9 mouse cellular contexts compared by ENCODE assay signal in genomic region chr4:117182759-117183096, GRCm38 (mm10). TPM values are rescaled to one million over a fixed set of nuclear protein-coding genes. Genes with fewer than 3 reads are reported as not detected.
DNase-seq lines count a peak whose midpoint lies in the region; ATAC-seq and TF ChIP-seq lines count a peak whose summit lies in the region.
"Not testable (repeated sequence)": the region's sequence is repeated elsewhere in the genome, so short reads cannot be mapped to it uniquely, and the experiment has no call there.
"Had no signal": no experiment of that assay in that cellular context is flagged by ENCODE, and none has a peak within 500 bp of the region (broad histone marks: within the 10 kb centered on the region; RNA-seq: fewer than 3 reads in every experiment).

No protein-coding gene starts in this region.

- peaks cover 11% of the 10 kb centered on the region for H3K36me3 ChIP-seq in embryonic facial prominence, embryonic 14.5 days (ENCODE audit: control insufficient read depth, insufficient read depth, low read length)
- not testable (repeated sequence) for H3K36me3 ChIP-seq in hindbrain, embryonic 13.5 days; kidney, postnatal 0 days (ENCODE audit: insufficient read depth, low read length); midbrain, embryonic 14.5 days (ENCODE audit: control insufficient read depth, insufficient read depth, low read length)
- peaks cover 29% of the 10 kb centered on the region for H3K36me3 ChIP-seq in liver, embryonic 15.5 days (replicated peaks)
- peaks cover 15% of the 10 kb centered on the region; the same call in 1 of the 2 replicates for H3K36me3 ChIP-seq in stomach, embryonic 15.5 days

- H3K4me2 ChIP-seq in embryonic facial prominence, embryonic 14.5 days (ENCODE audit: low read depth, low read length), result peak overlapping the region; percentile 89
- H3K4me2 ChIP-seq in hindbrain, embryonic 13.5 days, result peak overlapping the region; percentile 84
- H3K4me2 ChIP-seq in kidney, postnatal 0 days (ENCODE audit: low read length), result peak overlapping the region; percentile 84
- peak overlapping the region; percentile 78 for H3K4me2 ChIP-seq in liver, embryonic 15.5 days
- H3K4me2 ChIP-seq in midbrain, embryonic 14.5 days (ENCODE audit: low read length), result peak overlapping the region; percentile 76
- peak overlapping the region; percentile 92 for H3K4me2 ChIP-seq in stomach, embryonic 15.5 days

- WGBS in embryonic facial prominence, embryonic 14.5 days, result 18% methylated on average over 9 of the region's 9 CpGs
- WGBS in hindbrain, embryonic 13.5 days, result 15% methylated on average over 9 of the region's 9 CpGs
- 8% methylated on average over 9 of the region's 9 CpGs for WGBS in kidney, postnatal 0 days
- WGBS in liver, embryonic 15.5 days (ENCODE audit: insufficient replicate concordance), result 12% methylated on average over 9 of the region's 9 CpGs
- WGBS in midbrain, embryonic 14.5 days, result 15% methylated on average over 9 of the region's 9 CpGs
- 9% methylated on average over 9 of the region's 9 CpGs for WGBS in stomach, embryonic 15.5 days

- H3K27ac ChIP-seq in embryonic facial prominence, embryonic 14.5 days (replicated peaks; ENCODE audit: low read depth, low read length), result peak overlapping the region; percentile 56
- peak overlapping the region; percentile 78 for H3K27ac ChIP-seq in hindbrain, embryonic 13.5 days
- peak overlapping the region; percentile 56; the same call in 1 of the 2 replicates for H3K27ac ChIP-seq in kidney, postnatal 0 days
- peak overlapping the region; percentile 87 for H3K27ac ChIP-seq in liver, embryonic 15.5 days (replicated peaks)
- 0 out of 2 replicates have a peak overlapping the region, but pooled peaks have one; percentile 58 for H3K27ac ChIP-seq in midbrain, embryonic 14.5 days (replicated peaks; ENCODE audit: low read depth, low read length)
- peak overlapping the region; percentile 54; the same call in 1 of the 2 replicates for H3K27ac ChIP-seq in stomach, embryonic 15.5 days

- peak overlapping the region; percentile 66 for H3K4me3 ChIP-seq in embryonic facial prominence, embryonic 14.5 days (ENCODE audit: low read depth, low read length)
- H3K4me3 ChIP-seq in hindbrain, embryonic 13.5 days, result peak overlapping the region; percentile 51
- peak overlapping the region; percentile 57 for H3K4me3 ChIP-seq in kidney, postnatal 0 days (replicated peaks; ENCODE audit: low read depth, low read length)
- peak overlapping the region; percentile 86 for H3K4me3 ChIP-seq in liver, embryonic 15.5 days (replicated peaks)
- H3K4me3 ChIP-seq in midbrain, embryonic 14.5 days (replicated peaks; ENCODE audit: low read depth, low read length), result peak overlapping the region; percentile 38
- peak overlapping the region; percentile 74 for H3K4me3 ChIP-seq in stomach, embryonic 15.5 days (replicated peaks)

- H3K4me1 ChIP-seq in embryonic facial prominence, embryonic 14.5 days (ENCODE audit: control insufficient read depth, insufficient read depth, low read length); kidney, postnatal 0 days (replicated peaks; ENCODE audit: insufficient read depth, low read length); stomach, embryonic 15.5 days: not testable (repeated sequence)
- H3K4me1 ChIP-seq in hindbrain, embryonic 13.5 days (replicated peaks), result peaks cover 18% of the 10 kb centered on the region
- H3K4me1 ChIP-seq in liver, embryonic 15.5 days (replicated peaks), result peaks cover 20% of the 10 kb centered on the region
- peaks cover 15% of the 10 kb centered on the region for H3K4me1 ChIP-seq in midbrain, embryonic 14.5 days (ENCODE audit: control insufficient read depth, insufficient read depth, low read length)

- peak; percentile 51 for ATAC-seq in embryonic facial prominence, embryonic 14.5 days (ENCODE audit: low read depth)
- 0 out of 2 replicates have a peak, but pooled peaks have one; percentile 47 for ATAC-seq in frontal cortex, adult (ENCODE audit: low TSS enrichment)
- peak; percentile 76 for ATAC-seq in hindbrain, embryonic 13.5 days (ENCODE audit: low FRiP score)
- peak; percentile 30; the same call in 1 of the 2 replicates for ATAC-seq in kidney, postnatal 0 days (replicated peaks; ENCODE audit: low FRiP score, low read depth)
- peak; percentile 59 for ATAC-seq in liver, embryonic 15.5 days (ENCODE audit: insufficient read depth)
- ATAC-seq in midbrain, embryonic 14.5 days (ENCODE audit: low FRiP score, low TSS enrichment), result peak; percentile 46; the same call in 1 of the 2 replicates
- ATAC-seq in stomach, embryonic 15.5 days (ENCODE audit: insufficient read depth, low FRiP score, low read depth), result peak; percentile 35

- DNase-seq in Muller cell, postnatal 12 days (ENCODE audit: inconsistent ontology term), result peak; percentile 24
- DNase-seq in embryonic facial prominence, embryonic 14.5 days (ENCODE audit: low spot score); midbrain, embryonic 14.5 days: not testable (repeated sequence)
- peak; percentile 18 for DNase-seq in kidney, postnatal 0 days (ENCODE audit: low spot score)

- H3K9ac ChIP-seq in embryonic facial prominence, embryonic 14.5 days (ENCODE audit: low read depth, low read length), result peak overlapping the region; percentile 65
- peak overlapping the region; percentile 70 for H3K9ac ChIP-seq in hindbrain, embryonic 13.5 days
- peak overlapping the region; percentile 46; the same call in 1 of the 2 replicates for H3K9ac ChIP-seq in kidney, postnatal 0 days (ENCODE audit: low read depth, low read length)
- H3K9ac ChIP-seq in liver, embryonic 15.5 days, result peak overlapping the region; percentile 75
- peak overlapping the region; percentile 51; the same call in 1 of the 2 replicates for H3K9ac ChIP-seq in midbrain, embryonic 14.5 days (replicated peaks; ENCODE audit: low read length)
- not testable (repeated sequence) for H3K9ac ChIP-seq in stomach, embryonic 15.5 days

- not testable (repeated sequence) for TF ChIP-seq CTCF in kidney, postnatal 0 days (IDR thresholded peaks at IDR 0.05; ENCODE audit: low read depth)

- not testable (repeated sequence) for H3K27me3 ChIP-seq in embryonic facial prominence, embryonic 14.5 days (replicated peaks; ENCODE audit: control insufficient read depth, insufficient read depth, low read length); hindbrain, embryonic 13.5 days; kidney, postnatal 0 days (ENCODE audit: insufficient read depth, low read length); liver, embryonic 15.5 days; midbrain, embryonic 14.5 days (ENCODE audit: control insufficient read depth, insufficient read depth, low read length); stomach, embryonic 15.5 days (replicated peaks)

- H3K9me3 ChIP-seq in embryonic facial prominence, embryonic 14.5 days (ENCODE audit: control insufficient read depth, low read length); hindbrain, embryonic 13.5 days; kidney, postnatal 0 days (replicated peaks; ENCODE audit: low read length); liver, embryonic 15.5 days (replicated peaks); midbrain, embryonic 14.5 days (ENCODE audit: control insufficient read depth, low read length); stomach, embryonic 15.5 days: not testable (repeated sequence)

RNA-seq across cellular contexts. Expression of gene Kif2c, which starts 0.3 kb away (rescaled TPM):
- 42.9 and 50.7 TPM in 2 replicates for polyA plus RNA-seq in embryonic facial prominence, embryonic 14.5 days (2014; fragmentation: Nextera tagmentation; extraction: Ambion mirVana)
- polyA plus RNA-seq in hindbrain, embryonic 13.5 days (2015; fragmentation: Nextera tagmentation; extraction: Ambion mirVana), result 14.6 and 16.5 TPM in 2 replicates
- 24.6 and 27.2 TPM in 2 replicates for polyA plus RNA-seq in kidney, postnatal 0 days (2015; fragmentation: Nextera tagmentation; extraction: Ambion mirVana)
- 27.5 and 29.8 TPM in 2 replicates for polyA plus RNA-seq in liver, embryonic 15.5 days (2015; fragmentation: Nextera tagmentation; extraction: Ambion mirVana)
- 7.2 and 16.0 TPM in 2 replicates for polyA plus RNA-seq in midbrain, embryonic 14.5 days (2014; fragmentation: Nextera tagmentation; extraction: Ambion mirVana)
- 40.4 and 47.7 TPM in 2 replicates for polyA plus RNA-seq in stomach, embryonic 15.5 days (2015; fragmentation: Nextera tagmentation; extraction: Ambion mirVana)

RNA-seq across cellular contexts. Expression of gene Rps8, which starts 26.7 kb away (rescaled TPM):
- 1,243 and 1,364 TPM in 2 replicates for polyA plus RNA-seq in embryonic facial prominence, embryonic 14.5 days (2014; fragmentation: Nextera tagmentation; extraction: Ambion mirVana)
- polyA plus RNA-seq in hindbrain, embryonic 13.5 days (2015; fragmentation: Nextera tagmentation; extraction: Ambion mirVana), result 576 and 608 TPM in 2 replicates
- 988 and 1,137 TPM in 2 replicates for polyA plus RNA-seq in kidney, postnatal 0 days (2015; fragmentation: Nextera tagmentation; extraction: Ambion mirVana)
- polyA plus RNA-seq in liver, embryonic 15.5 days (2015; fragmentation: Nextera tagmentation; extraction: Ambion mirVana), result 536 and 611 TPM in 2 replicates
- polyA plus RNA-seq in midbrain, embryonic 14.5 days (2014; fragmentation: Nextera tagmentation; extraction: Ambion mirVana), result 599 and 678 TPM in 2 replicates
- 968 and 983 TPM in 2 replicates for polyA plus RNA-seq in stomach, embryonic 15.5 days (2015; fragmentation: Nextera tagmentation; extraction: Ambion mirVana)

RNA-seq across cellular contexts. Expression of gene Plk3, which starts 49.0 kb away (rescaled TPM):
- polyA plus RNA-seq in embryonic facial prominence, embryonic 14.5 days (2014; fragmentation: Nextera tagmentation; extraction: Ambion mirVana), result 5.1 and 5.6 TPM in 2 replicates
- polyA plus RNA-seq in hindbrain, embryonic 13.5 days (2015; fragmentation: Nextera tagmentation; extraction: Ambion mirVana), result 16.2 and 16.6 TPM in 2 replicates
- 3.7 and 4.0 TPM in 2 replicates for polyA plus RNA-seq in kidney, postnatal 0 days (2015; fragmentation: Nextera tagmentation; extraction: Ambion mirVana)
- 2.5 and 3.2 TPM in 2 replicates for polyA plus RNA-seq in liver, embryonic 15.5 days (2015; fragmentation: Nextera tagmentation; extraction: Ambion mirVana)
- polyA plus RNA-seq in midbrain, embryonic 14.5 days (2014; fragmentation: Nextera tagmentation; extraction: Ambion mirVana), result 15.7 and 17.5 TPM in 2 replicates
- 3.8 and 4.7 TPM in 2 replicates for polyA plus RNA-seq in stomach, embryonic 15.5 days (2015; fragmentation: Nextera tagmentation; extraction: Ambion mirVana)

RNA-seq across cellular contexts. Expression of gene Tctex1d4, which starts 56.1 kb away (rescaled TPM):
- polyA plus RNA-seq in embryonic facial prominence, embryonic 14.5 days (2014; fragmentation: Nextera tagmentation; extraction: Ambion mirVana), result 0.30 and 0.84 TPM in 2 replicates
- 0.86 TPM in 1 of 2 replicates, not detected in the other for polyA plus RNA-seq in hindbrain, embryonic 13.5 days (2015; fragmentation: Nextera tagmentation; extraction: Ambion mirVana)
- polyA plus RNA-seq in kidney, postnatal 0 days (2015; fragmentation: Nextera tagmentation; extraction: Ambion mirVana), result 0.24 TPM in 1 of 2 replicates, not detected in the other
- 0.12 TPM in 1 of 2 replicates, not detected in the other for polyA plus RNA-seq in liver, embryonic 15.5 days (2015; fragmentation: Nextera tagmentation; extraction: Ambion mirVana)
- not detected in 2 replicates for polyA plus RNA-seq in midbrain, embryonic 14.5 days (2014; fragmentation: Nextera tagmentation; extraction: Ambion mirVana)
- 0.24 TPM in 1 of 2 replicates, not detected in the other for polyA plus RNA-seq in stomach, embryonic 15.5 days (2015; fragmentation: Nextera tagmentation; extraction: Ambion mirVana)
- polyA plus RNA-seq: adrenal gland, adult 2 months had no signal

RNA-seq across cellular contexts. Expression of gene Btbd19, which starts 57.2 kb away (rescaled TPM):
- polyA plus RNA-seq in embryonic facial prominence, embryonic 14.5 days (2014; fragmentation: Nextera tagmentation; extraction: Ambion mirVana), result 6.6 and 7.0 TPM in 2 replicates
- polyA plus RNA-seq in hindbrain, embryonic 13.5 days (2015; fragmentation: Nextera tagmentation; extraction: Ambion mirVana), result 3.9 and 4.2 TPM in 2 replicates
- polyA plus RNA-seq in kidney, postnatal 0 days (2015; fragmentation: Nextera tagmentation; extraction: Ambion mirVana), result 4.3 and 4.9 TPM in 2 replicates
- 2.9 and 3.2 TPM in 2 replicates for polyA plus RNA-seq in liver, embryonic 15.5 days (2015; fragmentation: Nextera tagmentation; extraction: Ambion mirVana)
- polyA plus RNA-seq in midbrain, embryonic 14.5 days (2014; fragmentation: Nextera tagmentation; extraction: Ambion mirVana), result 3.2 and 3.4 TPM in 2 replicates
- polyA plus RNA-seq in stomach, embryonic 15.5 days (2015; fragmentation: Nextera tagmentation; extraction: Ambion mirVana), result 6.7 and 7.6 TPM in 2 replicates
